Mouse (Mus musculus) CH12.LX (cell line): ENCODE data around the gene Ghitm. TPM values are rescaled to one million over a fixed set of nuclear protein-coding genes. Genes with fewer than 3 reads are reported as not detected.

Experiments
- DNase-seq: peaks from one replicate; pipeline ENCODE4 v3.0.0-alpha.2; 2013; ENCODE audit errors: extremely low read depth
- H3K27ac ChIP-seq: 2 replicates; pipeline ENCODE4 v1.5.1; 2012; ENCODE audit warnings: low read depth, mild to moderate bottlenecking, control low read depth, moderate library complexity; ENCODE audit not compliant: insufficient read depth
- H3K27me3 ChIP-seq: replicated peaks from 2 replicates; pipeline ENCODE3; 2012; ENCODE audit warnings: inconsistent platforms
- H3K36me3 ChIP-seq, 2 experiments: replicated peaks in 1 of 2; 2 replicates each; pipeline versions ENCODE3 to v1.6.1; 2012; ENCODE audit warnings: inconsistent platforms in 1 of 2, low read length in 1 of 2, mild to moderate bottlenecking in 1 of 2, mixed read lengths in 1 of 2, moderate library complexity in 1 of 2; ENCODE audit not compliant: control insufficient read depth in 1 of 2, insufficient read depth in 1 of 2
- H3K4me1 ChIP-seq, 2 experiments: 2 replicates each; pipeline ENCODE4 v1.6.1; 2012; ENCODE audit warnings: inconsistent platforms in 1 of 2, moderate library complexity in 1 of 2; ENCODE audit not compliant: insufficient read depth in 2 of 2, control insufficient read depth in 1 of 2
- H3K4me2 ChIP-seq: 2 replicates; pipeline ENCODE4 v1.6.1; 2012; ENCODE audit warnings: low read depth, mild to moderate bottlenecking, control low read depth; ENCODE audit not compliant: poor library complexity, insufficient read depth, severe bottlenecking
- H3K4me3 ChIP-seq, 3 experiments: fragments of 150-350 bp in 1 of 3; sonication (generic) in 1 of 3; replicated peaks in 1 of 3; 2 replicates each; pipeline versions ENCODE3 to v1.5.1; 2011 to 2012; ENCODE audit warnings: low read depth in 2 of 3, low read length in 2 of 3, mild to moderate bottlenecking in 2 of 3, moderate library complexity in 2 of 3, control low read depth in 1 of 3, improper control_type of control experiment in 1 of 3, inconsistent platforms in 1 of 3, mixed read lengths in 1 of 3; ENCODE audit not compliant: poor library complexity in 1 of 3
- H3K79me2 ChIP-seq: replicated peaks from 2 replicates; pipeline ENCODE4 v1.6.1; 2012; ENCODE audit warnings: mild to moderate bottlenecking, moderate library complexity; ENCODE audit not compliant: control insufficient read depth, poor library complexity, insufficient read depth, severe bottlenecking; ENCODE audit errors: extremely low read depth
- H3K9ac ChIP-seq: 2 replicates; pipeline ENCODE4 v1.6.1; 2012; ENCODE audit warnings: low read depth, mild to moderate bottlenecking, control low read depth, moderate library complexity; ENCODE audit not compliant: insufficient read depth
- H3K9me3 ChIP-seq: replicated peaks from 2 replicates; pipeline ENCODE3; 2012; ENCODE audit warnings: low read length, inconsistent platforms, mixed read lengths
- BHLHE40 ChIP-seq: IDR thresholded peaks from 2 replicates; pipeline ENCODE4 v1.6.1; 2011; ENCODE audit warnings: mild to moderate bottlenecking, low read depth, low read length, improper control_type of control experiment
- E2F4 ChIP-seq: IDR thresholded peaks from 2 replicates; pipeline ENCODE4 v1.6.1; 2011; ENCODE audit warnings: low read depth, low read length, improper control_type of control experiment; ENCODE audit not compliant: insufficient replicate concordance
- HCFC1 ChIP-seq: IDR thresholded peaks from 2 replicates; pipeline ENCODE4 v1.6.1; 2012; ENCODE audit warnings: low read depth, mild to moderate bottlenecking, inconsistent platforms, low read length, improper control_type of control experiment
- JUN ChIP-seq: IDR thresholded peaks from 2 replicates; pipeline ENCODE4 v1.6.1; 2011; ENCODE audit warnings: low read depth, mild to moderate bottlenecking, low read length, improper control_type of control experiment, moderate library complexity; ENCODE audit not compliant: insufficient read depth
- MAFK ChIP-seq: IDR thresholded peaks from 2 replicates; pipeline ENCODE4 v1.6.1; 2011; ENCODE audit warnings: low read length, improper control_type of control experiment; ENCODE audit not compliant: insufficient replicate concordance
- MAX ChIP-seq: IDR thresholded peaks from 2 replicates; pipeline ENCODE4 v1.6.1; 2011; ENCODE audit warnings: low read length, improper control_type of control experiment
- MAZ ChIP-seq: IDR thresholded peaks from 2 replicates; pipeline ENCODE4 v1.6.1; 2012; ENCODE audit warnings: low read depth, mild to moderate bottlenecking, inconsistent platforms, low read length, improper control_type of control experiment, moderate library complexity
- POLR2AphosphoS2 ChIP-seq: IDR thresholded peaks from 2 replicates; pipeline ENCODE4 v1.6.1; 2011; ENCODE audit warnings: low read depth, low read length, improper control_type of control experiment
- RAD21 ChIP-seq: IDR thresholded peaks from 2 replicates; pipeline ENCODE4 v1.6.1; 2011; ENCODE audit warnings: low read depth, mild to moderate bottlenecking, low read length, improper control_type of control experiment, moderate library complexity
- TBP ChIP-seq: conservative IDR thresholded peaks from 2 replicates; pipeline ENCODE4 v1.6.1; 2011; ENCODE audit warnings: low read depth, low read length, improper control_type of control experiment
- USF1 ChIP-seq: IDR thresholded peaks from 2 replicates; pipeline ENCODE4 v1.6.1; 2014; ENCODE audit warnings: low read depth, mild to moderate bottlenecking, inconsistent platforms, low read length, improper control_type of control experiment
- ZKSCAN1 ChIP-seq: IDR thresholded peaks from 2 replicates; pipeline ENCODE4 v1.6.1; 2012; ENCODE audit warnings: low read depth, inconsistent platforms, low read length, improper control_type of control experiment, borderline replicate concordance
- ZMIZ1 ChIP-seq: IDR thresholded peaks from 2 replicates; pipeline ENCODE4 v1.6.1; 2012; ENCODE audit warnings: low read depth, mild to moderate bottlenecking, inconsistent platforms, low read length, improper control_type of control experiment
- dilution Hi-C: fragments of 300-500 bp; cut with MboI; formaldehyde crosslinking; loops from 2 replicates; pipeline ENCODE4 v1.14.3; 2020; ENCODE audit warnings: low sequenced_read_pairs; ENCODE audit not compliant: extremely low pct_unique_long_range_greater_than_20kb, extremely low pct_ligation_motif_present
- in situ Hi-C: fragments of 300-500 bp; cut with MboI; formaldehyde crosslinking; loops from 3 replicates; pipeline ENCODE4 v1.14.3; 2019; ENCODE audit warnings: low sequenced_read_pairs, low pct_ligation_motif_present, low pct_unique_long_range_greater_than_20kb, mixed read lengths
- polyA plus RNA-seq: library from polyadenylated mRNA; unstranded; fragments of >175 nt; gene quantifications from 2 replicates; pipeline ENCODE4 v1.2.1, GENCODE M21; 2012; ENCODE audit warnings: low read depth; ENCODE audit not compliant: insufficient read length
- total RNA-seq, 2 experiments: library from RNA; depleted of rRNA; stranded (reverse); fragments of 300-350 nt in 1 of 2; fragments of >200 nt in 1 of 2; gene quantifications; 2 replicates each; pipeline ENCODE4 v1.2.3; 2012 to 2014

Gene Ghitm
- total and polyA plus RNA-seq, 3 experiments: 302 to 320 (median 311) TPM

DNA sequence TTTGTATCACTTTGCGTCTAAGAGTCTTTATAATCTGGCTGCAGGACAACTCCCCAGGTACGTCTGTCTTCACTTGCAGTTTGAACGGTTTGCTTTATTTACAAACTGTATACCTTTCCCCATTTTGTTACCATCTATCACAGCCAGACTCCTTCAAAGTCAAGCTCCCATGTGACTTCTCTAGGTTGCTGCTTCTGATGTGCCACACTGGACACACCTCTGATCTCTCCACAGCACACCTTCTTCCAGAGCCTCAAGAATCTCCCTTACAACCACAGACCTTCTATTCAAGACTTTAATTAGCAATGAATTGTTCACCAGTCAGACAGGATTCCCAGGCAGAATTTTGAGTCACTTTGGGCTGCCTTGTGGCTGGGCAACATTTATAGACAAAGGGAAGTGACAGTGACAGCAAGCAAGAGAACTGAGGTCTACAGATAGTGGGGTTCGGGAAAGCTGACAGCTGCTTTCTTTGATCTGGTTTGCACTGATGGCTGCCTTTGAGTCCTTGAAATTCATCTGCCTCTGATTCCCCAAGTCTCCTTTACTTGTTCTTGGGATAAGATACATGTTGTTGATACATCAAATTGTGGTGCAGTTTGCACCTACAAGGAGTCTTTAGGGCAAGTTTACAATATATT is 29.4 kb upstream of the Ghitm start:
- no peaks in the 10 kb centered on the region for H3K27me3 ChIP-seq
- TF ChIP-seq MAFK (no peak), BHLHE40 (no peak)
- TF ChIP-seq, all 38 proteins: peak for 0
- Histone ChIP-seq H3K4me1 (peaks cover 0 to 10% of the 10 kb centered on the region in 2 experiments; a peak in 2 of 4 replicates), H3K9me3 (no peaks in the 10 kb centered on the region), H3K36me3 (no peaks in the 10 kb centered on the region), H3K4me3 (no peak overlapping the region), H3K79me2 (no peaks in the 10 kb centered on the region), H3K27ac (no peak overlapping the region), H3K4me2 (no peak overlapping the region), H3K9ac (no peak overlapping the region)
- in situ Hi-C loops: no loop called here
- DNase-seq: no peak
- dilution Hi-C loops: no loop called here

DNA sequence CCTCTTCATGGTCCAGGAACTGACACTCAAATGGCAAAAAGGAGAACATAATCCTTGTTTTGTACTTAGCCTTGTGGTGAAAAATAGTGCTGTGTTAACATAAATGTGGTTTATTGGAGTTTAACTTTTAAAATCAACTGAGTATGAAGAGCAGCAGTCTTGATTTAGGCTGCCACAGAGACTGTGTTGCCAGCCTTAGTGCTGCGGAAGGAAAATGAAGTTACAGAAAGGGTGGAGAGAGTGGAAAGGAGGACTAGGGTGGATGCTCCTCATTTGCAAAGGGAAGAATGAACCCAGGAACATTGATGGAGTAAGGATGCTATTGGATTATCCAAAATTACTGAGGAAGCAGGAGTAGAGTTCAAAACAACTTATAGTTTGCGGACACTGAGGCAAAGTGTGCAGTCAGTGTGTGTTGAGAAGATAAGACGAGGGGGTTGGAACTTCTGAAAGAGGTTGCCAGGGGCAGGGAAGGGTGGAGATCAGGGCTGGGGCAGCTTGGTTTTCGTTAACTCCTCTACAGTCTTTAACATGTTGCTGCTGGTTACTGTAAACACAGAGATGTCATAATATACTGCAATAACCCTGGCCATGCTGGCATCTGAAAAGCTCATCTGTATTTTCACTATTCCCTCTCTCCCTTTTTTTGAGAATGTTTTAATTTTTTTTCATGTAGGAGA is 28.3 kb upstream of the Ghitm start:
- H3K4me2 ChIP-seq: no peak overlapping the region
- H3K27me3 ChIP-seq: no peaks in the 10 kb centered on the region
- in situ Hi-C loops (no loop called here), dilution Hi-C loops (no loop called here)
- H3K4me3 ChIP-seq: no peak overlapping the region
- peaks cover 0 to 10% of the 10 kb centered on the region in 2 experiments; a peak in 2 of 4 replicates for H3K4me1 ChIP-seq
- H3K79me2 ChIP-seq: no peaks in the 10 kb centered on the region
- no peak overlapping the region for H3K27ac ChIP-seq
- no peak overlapping the region for H3K9ac ChIP-seq
- no peak for TF ChIP-seq BHLHE40
- TF ChIP-seq POLR2AphosphoS2: no peak
- TF ChIP-seq ZKSCAN1: no peak
- no peak for TF ChIP-seq E2F4
- TF ChIP-seq USF1: no peak
- no peak for TF ChIP-seq JUN
- TF ChIP-seq MAZ: no peak
- TF ChIP-seq ZMIZ1: no peak
- TF ChIP-seq MAX: no peak
- TF ChIP-seq TBP: no peak
- no peak for TF ChIP-seq HCFC1
- TF ChIP-seq RAD21: no peak
- DNase-seq: no peak
- H3K36me3 ChIP-seq: no peaks in the 10 kb centered on the region
- no peaks in the 10 kb centered on the region for H3K9me3 ChIP-seq
